Mouse (Mus musculus) lung, postnatal 4 days (tissue): ENCODE measurements at regions not wholly inside any gene's neighbourhood (a gene's known extent, or its start where the extent isn't known, plus 50 kb on each side); places are given as distances from the start of the nearest gene placed in this dataset.
A peak's percentile ranks its signal among the peaks of the same experiment; 100 is the strongest.

Experiments
- DNase-seq, 2 experiments: peaks; one replicate each; pipeline ENCODE4 v3.0.0; 2021

- no peak for DNase-seq
Observed at GRCm38 (mm10) chr9:41754434-41755002, 369.6 kb downstream of the Sorl1 start.

GRCm38 (mm10) chr9:41745979-41746647 lies 378.0 kb downstream of the Sorl1 start:
- no peak for DNase-seq

- DNase-seq: no peak
Observed at GRCm38 (mm10) chr9:41741500-41741899, 382.6 kb downstream of the Sorl1 start.

- no peak for DNase-seq
Observed at GRCm38 (mm10) chr9:41740536-41740935, 383.6 kb downstream of the Sorl1 start.

- no peak for DNase-seq
Observed at GRCm38 (mm10) chr9:41737671-41738070, 386.4 kb downstream of the Sorl1 start.

- no peak for DNase-seq
Observed at GRCm38 (mm10) chr9:41736881-41737280, 387.2 kb downstream of the Sorl1 start.

- no peak for DNase-seq
Observed at GRCm38 (mm10) chr9:41736234-41736859, 387.8 kb downstream of the Sorl1 start.

GRCm38 (mm10) chr9:41735448-41736233 lies 388.5 kb downstream of the Sorl1 start:
- DNase-seq: peak; percentile 39 to 62

GRCm38 (mm10) chr9:41734925-41735447 lies 389.1 kb downstream of the Sorl1 start:
- no peak for DNase-seq

GRCm38 (mm10) chr9:41721609-41722008 lies 402.5 kb downstream of the Sorl1 start:
- no peak for DNase-seq

- DNase-seq: no peak
Observed at GRCm38 (mm10) chr9:41715231-41715630, 408.9 kb downstream of the Sorl1 start.

GRCm38 (mm10) chr9:41705972-41706371 lies 418.1 kb downstream of the Sorl1 start:
- DNase-seq: no peak

GRCm38 (mm10) chr9:41705461-41705903 lies 418.6 kb downstream of the Sorl1 start:
- DNase-seq: peak; percentile 26 to 50

GRCm38 (mm10) chr9:41703091-41703490 lies 421.0 kb downstream of the Sorl1 start:
- DNase-seq: no peak

GRCm38 (mm10) chr9:41700683-41701082 lies 423.4 kb downstream of the Sorl1 start:
- DNase-seq: no peak

- no peak for DNase-seq
Observed at GRCm38 (mm10) chr9:41699031-41699430, 425.1 kb downstream of the Sorl1 start.

GRCm38 (mm10) chr9:41697611-41698467 lies 426.3 kb downstream of the Sorl1 start:
- DNase-seq: peak; percentile 27 to 59

- no peak for DNase-seq
Observed at GRCm38 (mm10) chr9:41697160-41697559, 426.9 kb downstream of the Sorl1 start.

GRCm38 (mm10) chr9:41682911-41683310 lies 441.2 kb downstream of the Sorl1 start:
- DNase-seq: peak in 1 of 2 experiments; percentile 39

GRCm38 (mm10) chr9:41675656-41676055 lies 448.4 kb downstream of the Sorl1 start:
- no peak for DNase-seq

GRCm38 (mm10) chr9:41672958-41673357 lies 451.1 kb downstream of the Sorl1 start:
- DNase-seq: no peak

- DNase-seq: no peak
Observed at GRCm38 (mm10) chr9:41668741-41669140, 455.4 kb downstream of the Sorl1 start.
